Mouse (Mus musculus) midbrain, embryonic 13.5 days (tissue): ENCODE data around the gene Rbms1. TPM values are rescaled to one million over a fixed set of nuclear protein-coding genes. Genes with fewer than 3 reads are reported as not detected.

ENCODE experiments used
- ATAC-seq: fragments of 200-750 bp; cut with Nextera tagmentation; 2 replicates; pipeline ENCODE4 v1.8.0; 2017; ENCODE audit warnings: mild to moderate bottlenecking, moderate TSS enrichment, moderate library complexity
- H3K27ac ChIP-seq: fragments of 300-500 bp; sonication (generic); 2 replicates; pipeline ENCODE4 v1.5.1; 2015; ENCODE audit warnings: inconsistent platforms, mild to moderate bottlenecking, moderate library complexity
- H3K27me3 ChIP-seq: fragments of 300-500 bp; sonication (generic); 2 replicates; pipeline ENCODE4 v1.6.1; 2015; ENCODE audit warnings: mild to moderate bottlenecking, inconsistent platforms
- H3K36me3 ChIP-seq: fragments of 300-500 bp; sonication (generic); 2 replicates; pipeline ENCODE4 v1.6.1; 2015; ENCODE audit warnings: mild to moderate bottlenecking, inconsistent platforms
- H3K4me1 ChIP-seq: fragments of 300-500 bp; sonication (generic); replicated peaks from 2 replicates; pipeline ENCODE4 v1.6.1; 2015; ENCODE audit warnings: inconsistent platforms
- H3K4me2 ChIP-seq: fragments of 300-500 bp; sonication (generic); replicated peaks from 2 replicates; pipeline ENCODE4 v1.6.1; 2015; ENCODE audit warnings: moderate library complexity, mild to moderate bottlenecking, inconsistent platforms
- H3K4me3 ChIP-seq: fragments of 300-500 bp; sonication (generic); replicated peaks from 2 replicates; pipeline ENCODE4 v1.5.1; 2015; ENCODE audit warnings: mild to moderate bottlenecking, inconsistent platforms
- H3K9ac ChIP-seq: fragments of 300-500 bp; sonication (generic); replicated peaks from 2 replicates; pipeline ENCODE4 v1.6.1; 2015; ENCODE audit warnings: mild to moderate bottlenecking, inconsistent platforms
- H3K9me3 ChIP-seq: fragments of 300-500 bp; sonication (generic); 2 replicates; pipeline ENCODE4 v1.6.1; 2016; ENCODE audit warnings: mild to moderate bottlenecking, inconsistent platforms
- WGBS: fragments of 180-500 bp; shearing (Covaris S2); methylation state at CpG from one replicate; pipeline ENCODE4 v1.1.7; 2015; 5-methylcytosine and 5-hydroxymethylcytosine counted together
- polyA plus RNA-seq: library from polyadenylated mRNA; unstranded; fragments of >200 nt; fragmentation: Nextera tagmentation; extraction: Ambion mirVana; gene quantifications from 2 replicates; pipeline ENCODE4 v1.2.1, GENCODE M21; 2015

The Rbms1 gene
- polyA plus RNA-seq, 1 experiment from 2014 or later: 32.0 TPM

- H3K27ac ChIP-seq: no peak overlapping the region
- no peak overlapping the region for H3K9ac ChIP-seq
- no peak overlapping the region for H3K4me2 ChIP-seq
- H3K36me3 ChIP-seq: no peaks in the 10 kb centered on the region
- 60% methylated on average over 5 of the region's 5 CpGs for WGBS
- ATAC-seq: no peak
- H3K27me3 ChIP-seq: peaks cover 61% of the 10 kb centered on the region
- peaks cover 19% of the 10 kb centered on the region for H3K4me1 ChIP-seq
- H3K4me3 ChIP-seq: no peak overlapping the region
- no peaks in the 10 kb centered on the region for H3K9me3 ChIP-seq
These were observed 80.6 kb downstream of the Rbms1 start for GRCm38 (mm10) chr2:60882202-60883042.

GRCm38 (mm10) chr2:60881571-60882041 is 81.4 kb downstream of the Rbms1 start:
- H3K4me1 ChIP-seq: peaks cover 23% of the 10 kb centered on the region
- no peaks in the 10 kb centered on the region for H3K36me3 ChIP-seq
- peak overlapping the region; percentile 84 for H3K9ac ChIP-seq
- peak overlapping the region; percentile 83 for H3K4me3 ChIP-seq
- peak overlapping the region; percentile 87 for H3K4me2 ChIP-seq
- WGBS: 2% methylated on average over 20 of the region's 27 CpGs
- peak overlapping the region; percentile 68; the same call in 1 of the 2 replicates for H3K27ac ChIP-seq
- ATAC-seq: peak; percentile 74; the same call in 1 of the 2 replicates
- H3K27me3 ChIP-seq: peaks cover 67% of the 10 kb centered on the region
- no peaks in the 10 kb centered on the region for H3K9me3 ChIP-seq

- Histone ChIP-seq H3K4me1 (peaks cover 23% of the 10 kb centered on the region), H3K4me3 (peak overlapping the region; percentile 83), H3K27me3 (peaks cover 72% of the 10 kb centered on the region), H3K4me2 (peak overlapping the region; percentile 87), H3K36me3 (no peaks in the 10 kb centered on the region), H3K27ac (peak overlapping the region; percentile 68), H3K9ac (peak overlapping the region; percentile 84), H3K9me3 (no peaks in the 10 kb centered on the region)
- under 1% methylated on average over 65 of the region's 104 CpGs for whole genome bisulfite sequencing
- peak; percentile 89 for ATAC-seq
These were observed 82.0 kb downstream of the Rbms1 start for GRCm38 (mm10) chr2:60880789-60881570.

- 1% methylated on average over 14 of the region's 14 CpGs for WGBS
- Histone ChIP-seq H3K4me3 (peak overlapping the region; percentile 83), H3K4me1 (peaks cover 23% of the 10 kb centered on the region), H3K4me2 (peak overlapping the region; percentile 87), H3K27me3 (peaks cover 72% of the 10 kb centered on the region), H3K27ac (no peak overlapping the region), H3K9me3 (no peaks in the 10 kb centered on the region), H3K9ac (peak overlapping the region; percentile 25; the same call in 1 of the 2 replicates), H3K36me3 (no peaks in the 10 kb centered on the region)
- no peak for ATAC-seq
These were observed 82.8 kb downstream of the Rbms1 start for GRCm38 (mm10) chr2:60879966-60880788.

GRCm38 (mm10) chr2:60879141-60879818 is 83.7 kb downstream of the Rbms1 start:
- Histone ChIP-seq H3K36me3 (no peaks in the 10 kb centered on the region), H3K27me3 (peaks cover 74% of the 10 kb centered on the region), H3K9ac (no peak overlapping the region), H3K4me1 (peaks cover 23% of the 10 kb centered on the region), H3K4me2 (peak overlapping the region; percentile 87), H3K4me3 (peak overlapping the region; percentile 83; the same call in 1 of the 2 replicates), H3K9me3 (no peaks in the 10 kb centered on the region), H3K27ac (no peak overlapping the region)
- 15% methylated on average over 5 of the region's 5 CpGs for WGBS
- no peak for ATAC-seq

GRCm38 (mm10) chr2:60877543-60878386 is 85.2 kb downstream of the Rbms1 start:
- Histone ChIP-seq H3K9me3 (no peaks in the 10 kb centered on the region), H3K4me1 (peaks cover 23% of the 10 kb centered on the region), H3K4me3 (no peak overlapping the region), H3K9ac (no peak overlapping the region), H3K4me2 (no peak overlapping the region), H3K27me3 (peaks cover 75% of the 10 kb centered on the region), H3K36me3 (no peaks in the 10 kb centered on the region), H3K27ac (no peak overlapping the region)
- 76% methylated on average over 14 of the region's 14 CpGs for WGBS
- ATAC-seq: no peak

- Histone ChIP-seq H3K9me3 (no peaks in the 10 kb centered on the region), H3K27me3 (peaks cover 70% of the 10 kb centered on the region), H3K4me2 (no peak overlapping the region), H3K4me3 (no peak overlapping the region), H3K36me3 (no peaks in the 10 kb centered on the region), H3K27ac (no peak overlapping the region), H3K4me1 (peaks cover 23% of the 10 kb centered on the region), H3K9ac (no peak overlapping the region)
- 38% methylated on average over 2 of the region's 2 CpGs for WGBS
- no peak for ATAC-seq
These were observed 86.1 kb downstream of the Rbms1 start for GRCm38 (mm10) chr2:60876891-60877290.

- Histone ChIP-seq H3K9me3 (no peaks in the 10 kb centered on the region), H3K27ac (no peak overlapping the region), H3K27me3 (peaks cover 37% of the 10 kb centered on the region), H3K4me3 (no peak overlapping the region), H3K36me3 (no peaks in the 10 kb centered on the region), H3K4me1 (0 out of 2 replicates have a peak, but pooled peaks cover 4% of the 10 kb centered on the region), H3K4me2 (no peak overlapping the region), H3K9ac (no peak overlapping the region)
- ATAC-seq: no peak
- 80% methylated on average over 7 of the region's 7 CpGs for WGBS
These were observed 90.7 kb downstream of the Rbms1 start for GRCm38 (mm10) chr2:60872095-60872811.

- ATAC-seq: no peak
- Histone ChIP-seq H3K27ac (no peak overlapping the region), H3K4me1 (no peaks in the 10 kb centered on the region), H3K36me3 (no peaks in the 10 kb centered on the region), H3K9ac (no peak overlapping the region), H3K4me3 (no peak overlapping the region), H3K9me3 (no peaks in the 10 kb centered on the region), H3K27me3 (peaks cover 28% of the 10 kb centered on the region), H3K4me2 (no peak overlapping the region)
- 18% methylated on average over 5 of the region's 5 CpGs for WGBS
These were observed 92.0 kb downstream of the Rbms1 start for GRCm38 (mm10) chr2:60871001-60871400.

GRCm38 (mm10) chr2:60870450-60870849 is 92.5 kb downstream of the Rbms1 start:
- no peak overlapping the region for H3K4me2 ChIP-seq
- H3K9me3 ChIP-seq: no peaks in the 10 kb centered on the region
- no peak overlapping the region for H3K4me3 ChIP-seq
- no peak overlapping the region for H3K9ac ChIP-seq
- WGBS: 29% methylated on average over 4 of the region's 4 CpGs
- ATAC-seq: no peak
- peaks cover 24% of the 10 kb centered on the region for H3K27me3 ChIP-seq
- H3K36me3 ChIP-seq: no peaks in the 10 kb centered on the region
- no peak overlapping the region for H3K27ac ChIP-seq
- H3K4me1 ChIP-seq: no peaks in the 10 kb centered on the region
